Comparison of ENCODE assay signal across 8 mouse cellular contexts in genomic region chr2:115854007-115854827, GRCm38 (mm10).
DNase-seq lines count a peak whose midpoint lies in the region; ATAC-seq and TF ChIP-seq lines count a peak whose summit lies in the region.

No protein-coding gene starts in this region.

- no peak for TF ChIP-seq CTCF in stomach, postnatal 0 days (IDR thresholded peaks at IDR 0.05; ENCODE audit: low read depth)

- no peak for ATAC-seq in neural tube, embryonic 11.5 days (ENCODE audit: insufficient read depth, low FRiP score, low TSS enrichment)
- ATAC-seq in limb, embryonic 14.5 days (ENCODE audit: low FRiP score, low read depth), result no peak
- no peak for ATAC-seq in stomach, postnatal 0 days (ENCODE audit: low FRiP score, low TSS enrichment)

- H3K36me3 ChIP-seq in neural tube, embryonic 11.5 days (ENCODE audit: control insufficient read depth, insufficient read depth, low read length), result no peaks in the 10 kb centered on the region
- no peaks in the 10 kb centered on the region for H3K36me3 ChIP-seq in limb, embryonic 14.5 days (ENCODE audit: control insufficient read depth, insufficient read depth, low read length)
- H3K36me3 ChIP-seq in stomach, postnatal 0 days (ENCODE audit: control insufficient read depth, insufficient read depth, low read length), result no peaks in the 10 kb centered on the region

- intact Hi-C loops in heart, postnatal 14 days (cut with DNase I), result loop anchor here (10.0 kb wide), 3 partner anchors 971 to 1599 kb away; no protein-coding TSS in a partner anchor

- H3K4me2 ChIP-seq in neural tube, embryonic 11.5 days (ENCODE audit: low read depth), result peak overlapping the region; percentile 46
- H3K4me2 ChIP-seq in limb, embryonic 14.5 days (replicated peaks; ENCODE audit: low read depth, low read length, severe bottlenecking), result peak overlapping the region; percentile 26; the same call in 1 of the 2 replicates
- H3K4me2 ChIP-seq in stomach, postnatal 0 days (replicated peaks; ENCODE audit: low read depth), result peak overlapping the region; percentile 55

- TF ChIP-seq EP300 in stomach, postnatal 0 days (optimal IDR thresholded peaks at IDR 0.05), result no peak

- DNase-seq in heart, adult 11 months, result peak; percentile 56
- no peak for DNase-seq in heart, postnatal 14 days
- DNase-seq in neural tube, embryonic 11.5 days (ENCODE audit: low spot score), result no peak
- DNase-seq in neural tube, embryonic 10.5 days (ENCODE audit: extremely low spot score, low spot score), result no peak
- no peak for DNase-seq in limb, embryonic 14.5 days (ENCODE audit: low spot score)
- peak; percentile 13 for DNase-seq in stomach, postnatal 0 days (ENCODE audit: low spot score)
- no peak for DNase-seq in MN1 (ENCODE audit: low spot score)
- DNase-seq in cerebellum, postnatal 36 days, result no peak

- WGBS in neural tube, embryonic 11.5 days, result 7% methylated on average over 14 of the region's 14 CpGs
- 6% methylated on average over 14 of the region's 14 CpGs for WGBS in limb, embryonic 14.5 days
- WGBS in stomach, postnatal 0 days, result 31% methylated on average over 14 of the region's 14 CpGs

- no peaks in the 10 kb centered on the region for H3K9me3 ChIP-seq in neural tube, embryonic 11.5 days (ENCODE audit: control insufficient read depth, low read length)
- H3K9me3 ChIP-seq in limb, embryonic 14.5 days (ENCODE audit: control insufficient read depth, low read length), result no peaks in the 10 kb centered on the region
- H3K9me3 ChIP-seq in stomach, postnatal 0 days (ENCODE audit: control insufficient read depth, low read length), result no peaks in the 10 kb centered on the region

- no peak for TF ChIP-seq POLR2A in limb, embryonic 14.5 days (IDR thresholded peaks at IDR 0.05; ENCODE audit: borderline replicate concordance, extremely low read depth, insufficient read depth, insufficient read length)

- peak overlapping the region; percentile 23; the same call in 1 of the 2 replicates for H3K4me3 ChIP-seq in neural tube, embryonic 11.5 days (ENCODE audit: low read depth, low read length)
- H3K4me3 ChIP-seq in limb, embryonic 14.5 days (replicated peaks; ENCODE audit: low read length), result peak overlapping the region; percentile 14; the same call in 1 of the 2 replicates
- no peak overlapping the region; the same call in 1 of the 2 replicates for H3K4me3 ChIP-seq in stomach, postnatal 0 days (ENCODE audit: low read depth, low read length)

- H3K27me3 ChIP-seq in neural tube, embryonic 11.5 days (ENCODE audit: control insufficient read depth, insufficient read depth, low read length), result peaks cover 11% of the 10 kb centered on the region; the same call in 1 of the 2 replicates
- H3K27me3 ChIP-seq in limb, embryonic 14.5 days (ENCODE audit: control insufficient read depth, insufficient read depth, low read length), result peaks cover 83% of the 10 kb centered on the region
- H3K27me3 ChIP-seq in stomach, postnatal 0 days (ENCODE audit: control insufficient read depth, insufficient read depth, low read length), result no peaks in the 10 kb centered on the region

- no peak overlapping the region; the same call in 1 of the 2 replicates for H3K9ac ChIP-seq in neural tube, embryonic 11.5 days (ENCODE audit: low read length)
- H3K9ac ChIP-seq in limb, embryonic 14.5 days (ENCODE audit: low read depth, low read length, severe bottlenecking), result no peak overlapping the region
- H3K9ac ChIP-seq in stomach, postnatal 0 days (ENCODE audit: low read length), result no peak overlapping the region

- H3K27ac ChIP-seq in neural tube, embryonic 11.5 days (ENCODE audit: low read depth, low read length), result no peak overlapping the region
- no peak overlapping the region for H3K27ac ChIP-seq in limb, embryonic 14.5 days (replicated peaks; ENCODE audit: low read depth, low read length)
- H3K27ac ChIP-seq in stomach, postnatal 0 days (replicated peaks), result peak overlapping the region; percentile 30; the same call in 1 of the 2 replicates

- peaks cover 33% of the 10 kb centered on the region for H3K4me1 ChIP-seq in neural tube, embryonic 11.5 days (ENCODE audit: control insufficient read depth, insufficient read depth, low read length)
- peaks cover 11% of the 10 kb centered on the region for H3K4me1 ChIP-seq in limb, embryonic 14.5 days (ENCODE audit: control insufficient read depth, insufficient read depth, low read length)
- H3K4me1 ChIP-seq in stomach, postnatal 0 days (replicated peaks; ENCODE audit: control insufficient read depth, insufficient read depth), result peaks cover 4% of the 10 kb centered on the region

Comparison
In these comparisons a context has a peak if more than half of its experiments do, and no peak if none do; other contexts are left out.
1. DNase-seq: peak in heart, adult 11 months (single experiment) and stomach, postnatal 0 days (single experiment); none in heart, postnatal 14 days (0 of 2), neural tube, embryonic 11.5 days (single experiment), neural tube, embryonic 10.5 days (single experiment), limb, embryonic 14.5 days (single experiment), MN1 (single experiment) and cerebellum, postnatal 36 days (0 of 2).
2. Peak in every context shown above with its lines, with median percentiles within 50 percentile points of each other: H3K4me2 ChIP-seq.